Mouse (Mus musculus): ENCODE results near the gene Gm3336.

The Gm3336 gene

DNA sequence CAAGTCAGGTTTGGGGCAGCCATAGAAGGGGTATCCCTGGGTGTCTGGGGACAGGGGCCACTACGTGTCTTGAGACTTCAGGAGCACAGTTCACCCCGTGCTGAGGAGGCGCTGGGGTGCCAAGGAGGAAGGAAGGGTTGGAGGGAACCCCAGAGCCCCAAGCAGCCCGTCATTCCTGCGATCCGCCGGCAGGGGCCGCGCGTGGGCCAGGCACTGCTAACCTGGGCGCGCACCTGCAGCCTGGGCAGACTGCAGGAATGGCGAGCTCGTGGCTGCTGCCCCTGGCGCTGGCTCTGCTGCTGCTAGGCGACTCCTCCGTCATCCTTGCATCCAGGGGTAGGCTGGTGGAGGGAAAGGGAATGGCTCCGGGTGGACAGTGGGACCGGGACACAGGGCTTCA, at the start of gene Gm3336:
Gene Gm3336, plus strand, starts transcription at position 247 of the 400 bp plus-strand sequence.
- no peak for TF ChIP-seq GATA4 (IDR thresholded peaks at IDR 0.05; ENCODE audit: insufficient replicate concordance, low read length)

DNA sequence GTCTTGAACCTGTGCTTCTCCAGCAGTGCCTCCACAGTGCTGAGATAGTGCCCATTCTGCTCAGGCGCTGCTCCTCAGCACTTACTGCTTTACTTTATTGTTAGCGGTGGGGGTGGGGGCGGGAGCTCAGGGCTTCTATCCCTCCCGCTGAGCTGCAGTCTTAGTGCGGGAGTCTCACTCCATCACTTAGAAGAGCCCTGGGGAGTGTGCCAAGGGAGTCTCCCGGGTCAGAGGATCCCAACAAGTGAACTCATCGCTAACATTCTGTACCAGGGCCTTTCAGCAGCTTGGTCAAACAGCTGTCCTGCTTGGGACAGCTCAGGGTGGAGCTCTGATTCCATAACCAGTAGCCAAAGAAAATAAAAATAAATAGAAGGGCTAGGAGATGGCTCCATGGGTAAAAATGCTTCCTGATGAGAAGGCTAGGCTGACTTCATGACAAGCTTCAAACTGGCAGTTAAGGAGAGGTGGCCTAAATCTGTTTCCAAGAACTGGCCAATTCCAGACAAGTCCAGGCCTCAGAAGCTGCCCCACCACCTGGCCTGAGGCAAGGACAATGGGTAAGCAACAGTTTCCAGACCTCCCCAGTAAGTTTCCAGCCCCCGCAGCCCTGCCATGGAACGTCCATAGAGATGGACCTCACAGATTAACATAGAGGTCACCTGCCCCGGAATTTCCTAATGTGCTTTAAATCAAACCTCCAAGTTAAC, 46.6 kb upstream of the Gm3336 start:
- no peak for TF ChIP-seq GATA4 (IDR thresholded peaks at IDR 0.05; ENCODE audit: insufficient replicate concordance, low read length)

DNA sequence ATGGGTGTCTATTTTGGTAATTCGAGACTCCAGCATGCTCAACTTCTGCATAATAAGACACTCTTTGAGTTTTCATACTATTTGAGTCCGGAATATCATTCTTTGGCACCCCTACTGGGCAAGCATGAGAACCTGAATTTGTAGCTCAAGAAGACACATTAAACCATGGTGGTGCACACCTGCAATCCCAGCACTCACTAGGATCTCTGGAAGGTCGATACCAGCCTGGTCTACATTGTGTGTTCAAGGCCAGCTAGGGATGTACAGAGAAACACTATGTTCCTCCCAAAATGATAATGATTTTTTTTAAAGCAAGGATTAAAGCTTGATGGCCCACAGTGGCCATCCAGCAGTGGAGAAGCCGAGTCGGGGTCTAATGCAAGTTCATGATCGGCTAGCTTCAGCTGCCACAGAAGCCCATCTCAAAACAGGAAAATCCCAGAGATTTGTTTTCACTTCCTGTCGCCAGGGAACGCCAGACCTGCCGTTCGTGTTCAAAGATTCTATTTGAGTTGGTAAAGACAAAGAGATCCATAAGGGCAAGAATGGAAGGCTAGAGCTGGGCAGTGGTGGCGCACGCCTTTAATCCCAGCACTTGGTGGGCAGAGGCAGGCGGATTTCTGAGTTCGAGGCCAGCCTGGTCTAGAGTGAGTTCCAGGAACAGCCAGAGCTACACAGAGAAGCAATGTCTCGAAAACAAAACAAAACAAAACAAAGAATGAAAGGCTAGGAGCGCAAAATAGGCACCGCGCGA, 45.8 kb upstream of the Gm3336 start:
- no peak for TF ChIP-seq GATA4 (IDR thresholded peaks at IDR 0.05; ENCODE audit: insufficient replicate concordance, low read length)

DNA sequence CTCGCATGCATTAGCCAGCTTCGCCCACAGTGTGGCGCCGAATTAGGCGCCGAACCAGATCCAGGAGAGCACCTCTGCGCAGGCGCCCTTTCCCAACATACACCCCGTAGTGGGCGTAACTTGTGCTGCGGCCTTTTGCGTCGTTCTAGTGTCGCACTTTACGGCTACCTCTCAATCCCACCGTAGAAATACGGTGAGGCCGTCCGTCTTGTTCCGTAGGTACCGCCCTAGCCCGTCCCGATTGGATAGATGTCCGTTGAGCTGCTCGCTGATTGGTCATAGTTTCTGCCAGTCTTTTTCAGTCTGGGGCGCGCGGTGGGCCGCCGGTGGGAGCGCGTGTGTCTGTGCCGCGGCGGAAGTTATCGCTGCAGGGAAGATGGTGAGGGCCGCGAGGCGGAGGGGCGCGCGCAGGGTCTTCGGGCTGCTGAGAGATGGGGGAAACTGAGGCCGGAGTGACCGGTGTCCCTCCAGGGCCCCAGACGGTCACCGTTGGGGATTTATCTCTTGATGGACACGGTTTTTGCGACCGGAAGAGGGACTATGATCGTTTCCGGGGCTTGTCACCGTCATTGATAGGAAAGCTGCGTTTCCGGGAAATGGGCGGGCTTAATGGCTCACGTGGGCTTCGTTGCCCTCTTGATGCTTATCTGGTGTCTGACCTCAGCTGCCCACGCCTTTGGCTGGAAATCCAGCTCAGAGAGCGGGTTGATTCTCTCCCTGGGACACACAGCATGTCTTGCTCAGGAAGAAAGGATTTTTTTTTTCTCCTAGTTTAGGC, 45.1 kb upstream of the Gm3336 start, which contains the start of gene Lsm4:
Gene Lsm4, plus strand, starts transcription at position 170 of the 778 bp plus-strand sequence.
- peak; percentile 99 for TF ChIP-seq GATA4 (IDR thresholded peaks at IDR 0.05; ENCODE audit: insufficient replicate concordance, low read length)

DNA sequence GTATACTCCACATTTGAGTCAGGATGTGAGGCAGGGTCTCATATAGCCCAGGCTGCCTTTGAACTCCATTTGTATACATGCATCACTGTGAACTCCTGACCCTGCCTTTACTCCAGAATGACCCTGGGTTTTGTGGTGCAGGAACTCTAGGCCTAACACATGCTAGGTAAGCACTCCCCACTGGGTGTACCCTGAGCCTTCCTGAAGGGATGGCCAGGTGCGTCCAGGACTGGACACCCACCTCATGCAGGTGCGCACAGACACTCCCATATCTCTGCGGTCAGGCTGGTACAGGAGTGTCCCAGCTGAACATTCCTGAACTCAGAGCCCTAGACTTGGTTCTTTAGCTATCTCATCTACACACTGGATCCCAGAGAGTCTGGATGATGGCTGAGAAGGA, 44.2 kb upstream of the Gm3336 start:
- no peak for TF ChIP-seq GATA4 (IDR thresholded peaks at IDR 0.05; ENCODE audit: insufficient replicate concordance, low read length)

- no peak for TF ChIP-seq GATA4 (IDR thresholded peaks at IDR 0.05; ENCODE audit: insufficient replicate concordance, low read length)
Observed at GRCm38 (mm10) chr8:70674716-70675115, 43.6 kb upstream of the Gm3336 start.

GRCm38 (mm10) chr8:70675336-70675735, 43.0 kb upstream of the Gm3336 start:
- no peak for TF ChIP-seq GATA4 (IDR thresholded peaks at IDR 0.05; ENCODE audit: insufficient replicate concordance, low read length)

DNA sequence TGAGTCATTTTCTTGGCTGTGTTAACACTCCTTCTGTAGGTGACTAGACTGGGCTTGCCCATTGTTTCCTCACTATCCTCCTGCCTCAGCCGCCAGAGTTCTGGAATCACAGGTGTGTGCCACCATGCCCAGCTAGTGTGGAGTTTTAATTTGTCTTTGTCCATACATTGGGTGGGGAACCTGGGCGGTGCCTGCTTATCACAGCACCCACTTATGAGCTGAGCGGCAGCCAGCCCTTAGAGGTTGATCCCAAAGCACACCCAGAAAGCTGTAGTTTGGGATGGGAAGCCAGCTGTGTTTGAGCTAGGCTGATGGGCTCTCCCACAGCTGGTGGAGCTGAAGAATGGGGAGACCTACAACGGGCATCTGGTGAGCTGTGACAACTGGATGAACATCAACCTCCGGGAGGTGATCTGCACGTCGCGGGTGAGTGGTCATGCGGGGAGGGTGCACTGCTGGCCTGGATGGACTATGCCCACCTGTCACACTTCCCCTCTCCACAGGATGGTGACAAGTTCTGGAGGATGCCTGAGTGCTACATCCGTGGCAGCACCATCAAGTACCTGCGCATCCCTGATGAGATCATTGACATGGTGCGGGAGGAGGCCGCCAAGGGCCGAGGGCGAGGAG, 40.8 kb upstream of the Gm3336 start:
- no peak for TF ChIP-seq GATA4 (IDR thresholded peaks at IDR 0.05; ENCODE audit: insufficient replicate concordance, low read length)

DNA sequence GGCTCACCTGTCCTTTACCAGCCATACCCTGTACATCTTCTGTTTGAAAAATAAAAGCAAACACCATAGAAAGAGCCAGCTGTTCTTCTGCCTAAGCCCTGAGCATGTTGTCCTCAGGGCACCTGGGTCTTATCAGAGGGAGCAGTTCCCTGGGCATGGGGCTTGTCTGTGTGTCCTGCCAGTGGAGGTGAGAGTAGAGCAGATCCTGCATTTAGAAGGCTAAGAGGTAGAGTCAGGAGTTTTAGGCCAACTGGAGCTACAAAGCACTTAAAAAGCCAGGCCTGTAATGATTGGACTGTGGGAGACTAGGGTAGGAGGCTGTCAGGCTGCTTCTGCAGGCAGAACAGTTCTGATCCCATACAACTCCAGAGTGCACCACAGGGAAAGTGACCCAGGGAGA, 39.7 kb upstream of the Gm3336 start:
- no peak for TF ChIP-seq GATA4 (IDR thresholded peaks at IDR 0.05; ENCODE audit: insufficient replicate concordance, low read length)

DNA sequence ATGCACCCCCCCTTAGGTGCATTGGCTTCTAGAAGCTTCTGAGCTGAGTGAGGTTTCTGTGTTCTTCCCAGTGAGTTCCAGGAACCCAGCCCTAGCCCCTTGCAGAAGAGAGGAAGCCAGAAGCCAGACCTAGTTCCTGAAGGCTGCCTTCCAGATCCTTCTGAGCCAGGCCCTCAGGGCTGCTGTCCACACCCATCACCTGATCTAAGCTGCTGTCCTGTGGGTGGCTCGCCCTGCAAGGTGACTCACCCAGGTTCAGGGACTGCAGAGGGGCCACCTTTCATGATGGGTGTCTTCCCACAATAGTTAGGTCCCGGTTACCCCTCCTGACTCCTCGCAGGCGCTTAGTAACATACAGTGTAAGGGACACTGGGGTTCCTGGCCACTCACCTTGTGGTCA, 38.9 kb upstream of the Gm3336 start:
- no peak for TF ChIP-seq GATA4 (IDR thresholded peaks at IDR 0.05; ENCODE audit: insufficient replicate concordance, low read length)

GRCm38 (mm10) chr8:70680039-70680438, 38.3 kb upstream of the Gm3336 start:
- no peak for TF ChIP-seq GATA4 (IDR thresholded peaks at IDR 0.05; ENCODE audit: insufficient replicate concordance, low read length)

GRCm38 (mm10) chr8:70681410-70681809, 36.9 kb upstream of the Gm3336 start:
- TF ChIP-seq GATA4 (IDR thresholded peaks at IDR 0.05; ENCODE audit: insufficient replicate concordance, low read length), result no peak

DNA sequence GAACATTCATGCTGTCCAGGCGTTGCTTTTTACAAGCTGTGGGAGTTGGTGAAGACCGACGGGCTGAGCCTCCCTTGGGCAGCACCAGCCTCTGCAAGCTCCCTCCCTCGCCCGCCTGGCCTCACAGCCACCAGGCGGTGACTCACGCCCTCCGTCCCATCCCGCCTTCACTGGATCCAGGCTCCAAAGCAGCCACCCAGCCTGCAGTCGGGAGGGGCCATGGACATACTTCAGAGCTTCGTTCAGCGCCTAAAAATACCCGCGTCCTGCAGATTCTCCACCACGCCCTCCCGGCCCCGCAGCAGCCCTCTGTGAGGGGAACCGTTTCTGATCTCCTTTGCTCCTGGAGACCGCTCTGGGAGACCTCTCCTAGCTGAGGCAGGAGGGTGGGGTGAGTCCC, 36.1 kb upstream of the Gm3336 start:
- TF ChIP-seq GATA4 (IDR thresholded peaks at IDR 0.05; ENCODE audit: insufficient replicate concordance, low read length), result no peak

GRCm38 (mm10) chr8:70682692-70683091, 35.7 kb upstream of the Gm3336 start:
- TF ChIP-seq GATA4 (IDR thresholded peaks at IDR 0.05; ENCODE audit: insufficient replicate concordance, low read length), result no peak

DNA sequence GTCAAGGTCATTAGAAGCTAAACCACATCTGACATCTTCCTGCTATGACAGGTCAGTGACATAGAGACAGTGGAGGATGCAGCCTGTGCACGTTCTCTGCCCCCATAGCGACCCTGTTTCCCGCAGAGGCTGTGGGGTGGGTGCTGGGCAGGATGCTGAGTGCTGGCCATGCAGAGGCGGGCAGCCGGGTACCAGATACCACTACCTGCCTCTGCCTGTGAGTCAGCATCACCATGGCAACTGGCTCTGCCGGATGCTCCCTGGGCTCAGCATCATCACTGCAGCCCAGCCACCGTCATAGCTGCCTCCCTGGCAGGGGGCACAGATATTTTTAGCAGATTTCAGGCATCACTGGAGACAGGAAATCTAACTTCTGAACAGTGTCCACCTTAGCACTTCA, 34.1 kb upstream of the Gm3336 start:
- no peak for TF ChIP-seq GATA4 (IDR thresholded peaks at IDR 0.05; ENCODE audit: insufficient replicate concordance, low read length)
